Mouse (Mus musculus) midbrain, embryonic 13.5 days (tissue): Measurements from ENCODE around the gene Olfr727. TPM values are rescaled to one million over a fixed set of nuclear protein-coding genes. Genes with fewer than 3 reads are reported as not detected.

ENCODE experiments used
- ATAC-seq: fragments of 200-750 bp; cut with Nextera tagmentation; 2 replicates; pipeline ENCODE4 v1.8.0; 2017; ENCODE audit warnings: mild to moderate bottlenecking, moderate TSS enrichment, moderate library complexity
- H3K27ac ChIP-seq: fragments of 300-500 bp; sonication (generic); 2 replicates; pipeline ENCODE4 v1.5.1; 2015; ENCODE audit warnings: inconsistent platforms, mild to moderate bottlenecking, moderate library complexity
- H3K27me3 ChIP-seq: fragments of 300-500 bp; sonication (generic); 2 replicates; pipeline ENCODE4 v1.6.1; 2015; ENCODE audit warnings: mild to moderate bottlenecking, inconsistent platforms
- H3K36me3 ChIP-seq: fragments of 300-500 bp; sonication (generic); 2 replicates; pipeline ENCODE4 v1.6.1; 2015; ENCODE audit warnings: mild to moderate bottlenecking, inconsistent platforms
- H3K4me1 ChIP-seq: fragments of 300-500 bp; sonication (generic); replicated peaks from 2 replicates; pipeline ENCODE4 v1.6.1; 2015; ENCODE audit warnings: inconsistent platforms
- H3K4me2 ChIP-seq: fragments of 300-500 bp; sonication (generic); replicated peaks from 2 replicates; pipeline ENCODE4 v1.6.1; 2015; ENCODE audit warnings: moderate library complexity, mild to moderate bottlenecking, inconsistent platforms
- H3K4me3 ChIP-seq: fragments of 300-500 bp; sonication (generic); replicated peaks from 2 replicates; pipeline ENCODE4 v1.5.1; 2015; ENCODE audit warnings: mild to moderate bottlenecking, inconsistent platforms
- H3K9ac ChIP-seq: fragments of 300-500 bp; sonication (generic); replicated peaks from 2 replicates; pipeline ENCODE4 v1.6.1; 2015; ENCODE audit warnings: mild to moderate bottlenecking, inconsistent platforms
- H3K9me3 ChIP-seq: fragments of 300-500 bp; sonication (generic); 2 replicates; pipeline ENCODE4 v1.6.1; 2016; ENCODE audit warnings: mild to moderate bottlenecking, inconsistent platforms
- WGBS: fragments of 180-500 bp; shearing (Covaris S2); methylation state at CpG from one replicate; pipeline ENCODE4 v1.1.7; 2015; 5-methylcytosine and 5-hydroxymethylcytosine counted together
- polyA plus RNA-seq: library from polyadenylated mRNA; unstranded; fragments of >200 nt; fragmentation: Nextera tagmentation; extraction: Ambion mirVana; gene quantifications from 2 replicates; pipeline ENCODE4 v1.2.1, GENCODE M21; 2015

The Olfr727 gene
- polyA plus RNA-seq: not detected in 2 replicates

DNA sequence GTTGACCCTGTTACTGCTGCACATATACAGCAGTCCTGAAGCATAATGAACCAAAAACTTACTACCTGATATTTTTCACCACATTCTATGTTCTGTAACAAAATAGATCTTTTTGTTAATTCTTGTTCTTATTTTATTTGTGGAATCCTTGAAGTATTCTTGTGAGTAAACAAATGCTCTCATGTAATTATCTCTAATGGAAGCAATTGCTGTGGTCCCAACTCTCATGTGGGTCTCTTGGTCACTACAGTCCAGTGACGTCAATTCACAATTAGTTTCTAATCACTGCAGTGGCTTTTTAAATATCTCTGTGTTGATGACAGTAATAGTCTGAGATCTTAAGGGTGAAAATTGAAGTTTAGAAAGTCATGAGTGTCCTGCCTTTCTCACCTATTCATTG lies at the start of gene Olfr727:
TSS of gene Olfr727 (plus strand) at position 301 of the 400 bp plus-strand sequence.
- WGBS: 88% methylated on average over 1 of the region's 1 CpGs
- no peak within 1 kb of the TSS for H3K4me3 ChIP-seq
- no peak within 1 kb of the TSS for H3K4me2 ChIP-seq
- ATAC-seq: no peak
- H3K4me1 ChIP-seq: no peaks in the 10 kb centered on the region
- no peaks in the 10 kb centered on the region for H3K9me3 ChIP-seq
- no peak within 1 kb of the TSS for H3K27ac ChIP-seq
- H3K27me3 ChIP-seq: no peaks in the 10 kb centered on the region
- no peak within 1 kb of the TSS for H3K9ac ChIP-seq
- H3K36me3 ChIP-seq: no peaks in the 10 kb centered on the region

GRCm38 (mm10) chr14:50090853-50091252 lies 32.1 kb upstream of the Olfr727 start, which contains the start of gene Olfr726:
Olfr726 (minus strand) TSS chr14:50090953.
- no peak within 1 kb of the TSS for H3K27ac ChIP-seq
- no peak within 1 kb of the TSS for H3K4me3 ChIP-seq
- no peak for ATAC-seq
- no peaks in the 10 kb centered on the region for H3K4me1 ChIP-seq
- H3K36me3 ChIP-seq: no peaks in the 10 kb centered on the region
- no peaks in the 10 kb centered on the region for H3K27me3 ChIP-seq
- H3K9ac ChIP-seq: no peak within 1 kb of the TSS
- no peaks in the 10 kb centered on the region for H3K9me3 ChIP-seq
- WGBS: 74% methylated on average over 1 of the region's 1 CpGs
- H3K4me2 ChIP-seq: no peak within 1 kb of the TSS

DNA sequence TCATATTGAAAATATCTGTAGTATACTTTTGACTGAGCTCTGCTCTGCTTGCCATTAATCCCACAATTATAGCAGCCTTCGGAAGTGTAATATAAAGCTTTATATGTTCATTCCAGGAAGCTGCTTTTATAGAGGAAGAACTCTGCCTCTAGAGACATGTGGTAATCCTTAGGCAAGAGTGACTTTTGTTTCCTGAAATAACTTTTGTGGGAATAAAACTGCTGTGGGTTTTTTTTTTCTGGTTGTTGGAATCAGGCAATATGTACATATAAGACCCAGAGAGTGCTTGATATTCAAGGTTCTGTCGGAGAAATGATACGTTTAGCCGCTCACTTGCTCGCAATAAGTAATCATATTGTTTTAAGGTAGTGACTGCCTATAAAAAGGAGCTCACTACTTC lies 19.6 kb downstream of the Olfr727 start, which contains the start of gene Olfr728:
TSS of gene Olfr728 (minus strand) at position 101 of the 400 bp plus-strand sequence.
- no peak for ATAC-seq
- H3K27me3 ChIP-seq: no peaks in the 10 kb centered on the region
- 89% methylated on average over 5 of the region's 5 CpGs for WGBS

GRCm38 (mm10) chr14:50152810-50153209 lies 29.8 kb downstream of the Olfr727 start, which contains the start of gene Olfr729:
Olfr729 (minus strand) TSS chr14:50152910.
- Histone ChIP-seq H3K9me3 (no peaks in the 10 kb centered on the region), H3K27ac (no peak within 1 kb of the TSS), H3K4me2 (no peak within 1 kb of the TSS), H3K4me3 (no peak within 1 kb of the TSS), H3K4me1 (no peaks in the 10 kb centered on the region), H3K36me3 (no peaks in the 10 kb centered on the region), H3K27me3 (no peaks in the 10 kb centered on the region), H3K9ac (no peak within 1 kb of the TSS)
- ATAC-seq: no peak

More for the DNA sequence above, 19.6 kb downstream of the Olfr727 start, which contains the start of gene Olfr728:
- H3K27ac ChIP-seq: no peak within 1 kb of the TSS
- no peaks in the 10 kb centered on the region for H3K36me3 ChIP-seq
- no peaks in the 10 kb centered on the region for H3K4me1 ChIP-seq
- no peak within 1 kb of the TSS for H3K9ac ChIP-seq
- H3K9me3 ChIP-seq: no peaks in the 10 kb centered on the region
- no peak within 1 kb of the TSS for H3K4me3 ChIP-seq
- H3K4me2 ChIP-seq: no peak within 1 kb of the TSS

Other genes with a start within 250 kb of the Olfr727 start
- gene Olfr722, start 221.2 kb upstream of the Olfr727 start, polyA plus RNA-seq: not detected in 2 replicates
- gene Olfr723, start 191.4 kb upstream of the Olfr727 start, polyA plus RNA-seq: not detected in 2 replicates
- gene Olfr724, start 159.9 kb upstream of the Olfr727 start, polyA plus RNA-seq: not detected in 2 replicates
- gene Olfr725, start 82.8 kb upstream of the Olfr727 start, polyA plus RNA-seq: not detected in 2 replicates
- not detected in 2 replicates for gene Olfr726, start 32.2 kb upstream of the Olfr727 start, polyA plus RNA-seq
- gene Olfr728, start 19.5 kb downstream of the Olfr727 start, polyA plus RNA-seq: not detected in 2 replicates
- not detected in 2 replicates for gene Olfr729, start 29.7 kb downstream of the Olfr727 start, polyA plus RNA-seq
- not detected in 2 replicates for gene Olfr730, start 65.0 kb downstream of the Olfr727 start, polyA plus RNA-seq
- not detected in 2 replicates for gene Olfr731, start 118.7 kb downstream of the Olfr727 start, polyA plus RNA-seq
- gene Olfr732, start 161.0 kb downstream of the Olfr727 start, polyA plus RNA-seq: not detected in 2 replicates
- gene Olfr733, start 178.3 kb downstream of the Olfr727 start, polyA plus RNA-seq: not detected in 2 replicates
- gene Olfr734, start 203.6 kb downstream of the Olfr727 start, polyA plus RNA-seq: not detected in 2 replicates
- not detected in 2 replicates for gene Olfr735, start 225.7 kb downstream of the Olfr727 start, polyA plus RNA-seq
- not detected in 2 replicates for gene Tlr11, start 234.7 kb downstream of the Olfr727 start, polyA plus RNA-seq